Mouse (Mus musculus): ENCODE results near the gene Ccdc62. TPM values are rescaled to one million over a fixed set of nuclear protein-coding genes. Genes with fewer than 3 reads are reported as not detected.

Ccdc62 gene
- polyA plus RNA-seq (2012; rRNA removed; ENCODE audit: low replicate concordance) = 2.5 and 8.1 TPM in 2 replicates

DNA sequence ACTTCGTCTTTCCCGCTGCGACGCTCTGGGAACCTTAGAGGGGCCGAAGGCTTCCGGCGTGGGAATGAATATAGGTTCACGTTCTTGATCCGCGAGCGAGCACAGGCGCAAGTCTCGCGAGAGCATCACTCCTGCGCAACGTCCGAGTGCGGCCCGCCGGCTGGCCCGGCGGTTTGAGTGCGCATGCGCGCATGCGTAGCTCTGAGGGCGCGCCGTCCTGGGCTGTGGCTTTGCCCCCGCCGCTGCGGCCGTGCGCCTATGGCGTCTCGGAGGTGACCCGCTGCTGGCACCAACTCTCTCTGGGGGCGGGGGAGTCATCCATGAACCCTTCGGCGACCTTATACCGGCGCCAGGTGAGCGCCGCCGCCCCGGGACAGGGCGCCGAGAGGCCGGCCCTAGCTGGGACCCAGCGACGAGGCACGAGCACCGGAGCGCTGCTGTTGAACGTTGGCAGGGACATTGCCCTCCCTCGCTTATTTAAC, at the start of gene Ccdc62:
TSS of gene Ccdc62 (plus strand) at position 172 of the 482 bp plus-strand sequence.

DNA sequence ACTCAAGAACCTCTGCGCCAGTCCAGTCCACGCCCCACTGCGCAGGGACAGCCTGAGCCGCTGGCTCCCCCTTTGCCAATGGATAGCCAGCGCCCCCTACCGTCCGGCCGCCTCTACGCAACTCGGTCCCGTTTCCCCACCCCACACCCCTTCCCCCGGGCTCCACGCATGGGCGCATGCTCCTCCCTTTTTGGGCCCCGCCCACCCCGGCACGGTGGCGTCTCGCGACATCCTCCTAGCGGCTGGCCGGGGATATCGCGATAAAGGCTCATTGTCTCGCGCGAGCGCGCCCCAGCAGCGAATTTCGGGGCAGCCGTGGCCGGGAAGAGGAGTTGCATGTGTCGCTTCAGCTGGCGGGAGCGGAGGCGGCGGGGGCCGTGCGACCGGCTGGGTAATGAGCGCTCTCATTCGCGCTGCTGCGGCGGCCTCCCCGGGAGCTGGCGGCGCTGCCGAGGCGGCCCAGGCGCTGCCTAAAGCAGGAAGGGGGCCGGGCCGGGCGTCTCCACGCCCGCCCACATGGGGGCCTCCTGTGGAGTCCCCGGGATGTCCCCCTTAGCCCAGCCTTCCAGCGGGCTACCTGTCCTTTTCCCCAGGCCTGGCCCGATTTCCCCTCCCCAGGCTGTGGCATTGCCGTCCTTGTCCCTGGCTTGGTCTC, 23.4 kb upstream of the Ccdc62 start, which contains the start of gene Denr:
TSS of gene Denr (plus strand) at position 200 of the 655 bp plus-strand sequence.

DNA sequence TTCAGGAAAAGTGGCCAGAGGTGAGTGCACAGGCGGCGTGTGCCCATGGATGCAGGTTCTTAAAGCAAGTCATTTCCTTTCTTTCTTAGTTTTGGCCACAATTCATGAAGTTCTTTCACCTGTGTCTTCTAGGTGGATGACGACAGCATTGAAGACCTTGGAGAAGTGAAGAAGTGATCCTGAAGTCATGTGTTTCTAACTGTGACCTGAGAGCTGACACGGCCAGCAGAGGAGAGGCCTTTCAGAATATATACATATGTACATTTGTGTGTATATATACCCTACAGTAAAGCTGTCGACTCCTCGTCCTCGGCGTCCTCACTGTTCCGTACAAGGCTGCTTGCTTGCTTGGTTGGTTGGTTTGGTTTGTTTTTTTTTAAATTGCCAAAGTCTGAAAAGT, 3.4 kb upstream of the Ccdc62 start, which contains the start of gene Gm43518:
TSS of gene Gm43518 (plus strand) at position 301 of the 400 bp plus-strand sequence.

GRCm38 (mm10) chr5:123973299-123974178, 43.1 kb downstream of the Ccdc62 start, which contains the start of gene Hip1r:
Gene Hip1r (plus strand): TSS chr5:123973628.

Other genes with a start within 250 kb of the Ccdc62 start
- 18.1 and 36.1 TPM in 2 replicates for gene Clip1, start 246.1 kb upstream of the Ccdc62 start, polyA plus RNA-seq (2012; rRNA removed; ENCODE audit: low replicate concordance)
- 17.7 and 30.9 TPM in 2 replicates for gene Zcchc8, start 209.6 kb upstream of the Ccdc62 start, polyA plus RNA-seq (2012; rRNA removed; ENCODE audit: low replicate concordance)
- gene Rsrc2, start 181.3 kb upstream of the Ccdc62 start, polyA plus RNA-seq (2012; rRNA removed; ENCODE audit: low replicate concordance) = 7.7 and 16.7 TPM in 2 replicates
- gene Kntc1, start 181.0 kb upstream of the Ccdc62 start, polyA plus RNA-seq (2012; rRNA removed; ENCODE audit: low replicate concordance) = 0.22 and 0.45 TPM in 2 replicates
- 20.7 and 39.8 TPM in 2 replicates for gene Hcar2, start 65.2 kb upstream of the Ccdc62 start, polyA plus RNA-seq (2012; rRNA removed; ENCODE audit: low replicate concordance)
- 56.6 and 69.7 TPM in 2 replicates for gene Hcar1, start 50.7 kb upstream of the Ccdc62 start, polyA plus RNA-seq (2012; rRNA removed; ENCODE audit: low replicate concordance)
- gene Denr, start 23.5 kb upstream of the Ccdc62 start, polyA plus RNA-seq (2012; rRNA removed; ENCODE audit: low replicate concordance) = 9.1 and 10.4 TPM in 2 replicates
- gene Gm43518, start 3.3 kb upstream of the Ccdc62 start, polyA plus RNA-seq (2012; rRNA removed; ENCODE audit: low replicate concordance) = 2.0 TPM in 1 of 2 replicates, not detected in the other
- gene Hip1r, start 42.9 kb downstream of the Ccdc62 start, polyA plus RNA-seq (2012; rRNA removed; ENCODE audit: low replicate concordance) = 16.8 and 39.0 TPM in 2 replicates
- 36.0 and 89.6 TPM in 2 replicates for gene Vps37b, start 101.6 kb downstream of the Ccdc62 start, polyA plus RNA-seq (2012; rRNA removed; ENCODE audit: low replicate concordance)
- 12.6 and 19.9 TPM in 2 replicates for gene Abcb9, start 165.1 kb downstream of the Ccdc62 start, polyA plus RNA-seq (2012; rRNA removed; ENCODE audit: low replicate concordance)
- 51.2 and 96.8 TPM in 2 replicates for gene Ogfod2, start 181.6 kb downstream of the Ccdc62 start, polyA plus RNA-seq (2012; rRNA removed; ENCODE audit: low replicate concordance)
- 18.5 and 36.2 TPM in 2 replicates for gene Arl6ip4, start 185.4 kb downstream of the Ccdc62 start, polyA plus RNA-seq (2012; rRNA removed; ENCODE audit: low replicate concordance)